Mouse (Mus musculus) liver, postnatal 0 days (tissue): ENCODE measurements at regions not wholly inside any gene's neighbourhood (a gene's known extent, or its start where the extent isn't known, plus 50 kb on each side); places are given as distances from the start of the nearest gene placed in this dataset.

Experiments used
- ATAC-seq: fragments of 200-750 bp; cut with Nextera tagmentation; 2 replicates; pipeline ENCODE4 v1.8.0; 2017; ENCODE audit warnings: mild to moderate bottlenecking, moderate library complexity
- DNase-seq: peaks from one replicate; pipeline ENCODE4 v3.0.0-alpha.2; 2016
- H3K27ac ChIP-seq: fragments of 300-500 bp; sonication (generic); 2 replicates; pipeline ENCODE4 v1.5.1; 2014; ENCODE audit warnings: antibody characterized with exemption, moderate library complexity, mild to moderate bottlenecking, low read depth
- H3K27me3 ChIP-seq: fragments of 300-500 bp; sonication (generic); 2 replicates; pipeline ENCODE4 v1.6.1; 2014; ENCODE audit warnings: low read length, control low read depth, mixed read lengths; ENCODE audit not compliant: insufficient read depth
- H3K36me3 ChIP-seq: fragments of 300-500 bp; sonication (generic); replicated peaks from 2 replicates; pipeline ENCODE4 v1.6.1; 2014; ENCODE audit warnings: mild to moderate bottlenecking, control low read depth, low read length, moderate library complexity, mixed read lengths; ENCODE audit not compliant: insufficient read depth
- H3K4me1 ChIP-seq: fragments of 300-500 bp; sonication (generic); 2 replicates; pipeline ENCODE4 v1.6.1; 2014; ENCODE audit warnings: antibody characterized with exemption, mild to moderate bottlenecking, control low read depth; ENCODE audit not compliant: insufficient read depth
- H3K4me2 ChIP-seq: fragments of 300-500 bp; sonication (generic); 2 replicates; pipeline ENCODE4 v1.6.1; 2014; ENCODE audit warnings: low read depth, mild to moderate bottlenecking, low read length, moderate library complexity, mixed read lengths
- H3K4me3 ChIP-seq: fragments of 300-500 bp; sonication (generic); 2 replicates; pipeline ENCODE4 v1.5.1; 2014; ENCODE audit warnings: low read depth, low read length
- H3K9ac ChIP-seq: fragments of 300-500 bp; sonication (generic); replicated peaks from 2 replicates; pipeline ENCODE4 v1.6.1; 2014; ENCODE audit warnings: mild to moderate bottlenecking, moderate library complexity
- H3K9me3 ChIP-seq: fragments of 300-500 bp; sonication (generic); 2 replicates; pipeline ENCODE4 v1.6.1; 2016; ENCODE audit warnings: mild to moderate bottlenecking, control low read depth, low read length, mixed read lengths
- CTCF ChIP-seq: sonication (generic); IDR thresholded peaks from 2 replicates; pipeline ENCODE4 v1.5.1; 2016; ENCODE audit warnings: antibody characterized with exemption, low read depth
- EP300 ChIP-seq: IDR thresholded peaks from 2 replicates; pipeline ENCODE4 v1.6.1; 2016; ENCODE audit warnings: antibody characterized with exemption, low read depth, mild to moderate bottlenecking
- WGBS: fragments of 180-500 bp; shearing (Covaris S2); extraction: QIAGEN DNeasy Blood & Tissue Kit; methylation state at CpG from one replicate; pipeline ENCODE4 v1.1.7; 2014; ENCODE audit not compliant: insufficient replicate concordance; 5-methylcytosine and 5-hydroxymethylcytosine counted together

GRCm38 (mm10) chr4:8413307-8413706, 174.5 kb upstream of the Car8 start:
- TF ChIP-seq CTCF = no peak
- no peak for TF ChIP-seq EP300
- no peaks in the 10 kb centered on the region for H3K36me3 ChIP-seq
- H3K4me3 ChIP-seq = no peak overlapping the region
- no peaks in the 10 kb centered on the region for H3K27me3 ChIP-seq
- DNase-seq (no peak), ATAC-seq (no peak)
- no peak overlapping the region for H3K27ac ChIP-seq
- no peaks in the 10 kb centered on the region for H3K9me3 ChIP-seq
- 0 out of 2 replicates have a peak, but pooled peaks cover 2% of the 10 kb centered on the region for H3K4me1 ChIP-seq
- H3K4me2 ChIP-seq = no peak overlapping the region
- H3K9ac ChIP-seq = no peak overlapping the region

GRCm38 (mm10) chr4:8400069-8400468, 161.2 kb upstream of the Car8 start:
- WGBS = 81% methylated on average over 2 of the region's 2 CpGs
- H3K4me3 ChIP-seq = no peak overlapping the region
- no peak for ATAC-seq

GRCm38 (mm10) chr4:8399430-8399829, 160.6 kb upstream of the Car8 start:
- no peaks in the 10 kb centered on the region for H3K27me3 ChIP-seq
- WGBS = 55% methylated on average over 1 of the region's 1 CpGs
- no peaks in the 10 kb centered on the region for H3K4me1 ChIP-seq
- DNase-seq (no peak), ATAC-seq (no peak)
- no peak overlapping the region for H3K27ac ChIP-seq
- no peak overlapping the region for H3K4me2 ChIP-seq
- no peaks in the 10 kb centered on the region for H3K36me3 ChIP-seq
- no peak overlapping the region for H3K9ac ChIP-seq
- H3K9me3 ChIP-seq = no peaks in the 10 kb centered on the region
- no peak overlapping the region for H3K4me3 ChIP-seq
- TF ChIP-seq EP300 (no peak), CTCF (no peak)

More at GRCm38 (mm10) chr4:8400069-8400468, 161.2 kb upstream of the Car8 start:
- Histone ChIP-seq H3K36me3 (no peaks in the 10 kb centered on the region), H3K4me2 (no peak overlapping the region), H3K4me1 (no peaks in the 10 kb centered on the region), H3K27me3 (no peaks in the 10 kb centered on the region), H3K9me3 (no peaks in the 10 kb centered on the region), H3K9ac (no peak overlapping the region), H3K27ac (no peak overlapping the region)
- no peak for TF ChIP-seq EP300
- TF ChIP-seq CTCF = no peak
- DNase-seq = no peak

- ATAC-seq = no peak
- no peaks in the 10 kb centered on the region for H3K27me3 ChIP-seq
- no peaks in the 10 kb centered on the region for H3K4me1 ChIP-seq
- no peak overlapping the region for H3K9ac ChIP-seq
- H3K4me3 ChIP-seq = no peak overlapping the region
- TF ChIP-seq CTCF (no peak), EP300 (no peak)
- no peak overlapping the region for H3K27ac ChIP-seq
- WGBS = 85% methylated on average over 4 of the region's 4 CpGs
- H3K4me2 ChIP-seq = no peak overlapping the region
- H3K36me3 ChIP-seq = no peaks in the 10 kb centered on the region
- no peaks in the 10 kb centered on the region for H3K9me3 ChIP-seq
- DNase-seq = no peak
Measured at GRCm38 (mm10) chr4:8398969-8399368, 160.1 kb upstream of the Car8 start.

- Histone ChIP-seq H3K4me2 (no peak overlapping the region), H3K36me3 (no peaks in the 10 kb centered on the region), H3K27me3 (no peaks in the 10 kb centered on the region), H3K4me1 (no peaks in the 10 kb centered on the region), H3K9ac (no peak overlapping the region), H3K4me3 (no peak overlapping the region), H3K9me3 (no peaks in the 10 kb centered on the region), H3K27ac (no peak overlapping the region)
- TF ChIP-seq EP300 = no peak
- TF ChIP-seq CTCF = no peak
- ATAC-seq (no peak), DNase-seq (no peak)
- WGBS = 78% methylated on average over 11 of the region's 11 CpGs
Measured at GRCm38 (mm10) chr4:8383162-8383561, 144.3 kb upstream of the Car8 start.

GRCm38 (mm10) chr4:8382125-8382417, 143.2 kb upstream of the Car8 start:
- 67% methylated on average over 3 of the region's 3 CpGs for WGBS
- Histone ChIP-seq H3K27ac (no peak overlapping the region), H3K4me3 (no peak overlapping the region), H3K36me3 (no peaks in the 10 kb centered on the region), H3K27me3 (no peaks in the 10 kb centered on the region), H3K9ac (no peak overlapping the region), H3K4me1 (no peaks in the 10 kb centered on the region), H3K4me2 (no peak overlapping the region), H3K9me3 (no peaks in the 10 kb centered on the region)
- ATAC-seq (no peak), DNase-seq (no peak)
- no peak for TF ChIP-seq EP300
- TF ChIP-seq CTCF = no peak

- Histone ChIP-seq H3K36me3 (no peaks in the 10 kb centered on the region), H3K4me3 (no peak overlapping the region), H3K27me3 (no peaks in the 10 kb centered on the region), H3K9me3 (no peaks in the 10 kb centered on the region), H3K9ac (no peak overlapping the region), H3K4me2 (no peak overlapping the region), H3K27ac (no peak overlapping the region), H3K4me1 (no peaks in the 10 kb centered on the region)
- no peak for TF ChIP-seq EP300
- TF ChIP-seq CTCF = no peak
- WGBS = 59% methylated on average over 13 of the region's 13 CpGs
- ATAC-seq (no peak), DNase-seq (no peak)
Measured at GRCm38 (mm10) chr4:8381408-8382124, 142.7 kb upstream of the Car8 start.
